Mouse (Mus musculus) midbrain, embryonic 12.5 days (tissue): Measurements from ENCODE around the gene Myt1l. TPM values are rescaled to one million over a fixed set of nuclear protein-coding genes. Genes with fewer than 3 reads are reported as not detected.

Experiments used
- ATAC-seq: fragments of 200-750 bp; cut with Nextera tagmentation; 2 replicates; pipeline ENCODE4 v1.8.0; 2017; ENCODE audit warnings: low read depth, moderate TSS enrichment, moderate library complexity; ENCODE audit not compliant: low FRiP score
- H3K27ac ChIP-seq: fragments of 300-500 bp; sonication (generic); replicated peaks from 2 replicates; pipeline ENCODE4 v1.5.1; 2016; ENCODE audit warnings: mild to moderate bottlenecking
- H3K27me3 ChIP-seq: fragments of 300-500 bp; sonication (generic); 2 replicates; pipeline ENCODE4 v1.6.1; 2016; ENCODE audit warnings: mild to moderate bottlenecking
- H3K36me3 ChIP-seq: fragments of 300-500 bp; sonication (generic); 2 replicates; pipeline ENCODE4 v1.6.1; 2016
- H3K4me1 ChIP-seq: fragments of 300-500 bp; sonication (generic); 2 replicates; pipeline ENCODE4 v1.6.1; 2016
- H3K4me2 ChIP-seq: fragments of 300-500 bp; sonication (generic); replicated peaks from 2 replicates; pipeline ENCODE4 v1.6.1; 2016; ENCODE audit warnings: mild to moderate bottlenecking, moderate library complexity
- H3K4me3 ChIP-seq: fragments of 300-500 bp; sonication (generic); 2 replicates; pipeline ENCODE4 v1.5.1; 2016; ENCODE audit warnings: mild to moderate bottlenecking
- H3K9ac ChIP-seq: fragments of 300-500 bp; sonication (generic); replicated peaks from 2 replicates; pipeline ENCODE4 v1.6.1; 2016; ENCODE audit warnings: mild to moderate bottlenecking, moderate library complexity
- H3K9me3 ChIP-seq: fragments of 300-500 bp; sonication (generic); 2 replicates; pipeline ENCODE4 v1.6.1; 2016; ENCODE audit warnings: mild to moderate bottlenecking
- WGBS: fragments of 180-500 bp; shearing (Covaris S2); methylation state at CpG from one replicate; pipeline ENCODE4 v1.1.7; 2016; 5-methylcytosine and 5-hydroxymethylcytosine counted together
- polyA plus RNA-seq: library from polyadenylated mRNA; unstranded; fragments of >200 nt; fragmentation: Nextera tagmentation; extraction: Ambion mirVana; gene quantifications from 2 replicates; pipeline ENCODE4 v1.2.1, GENCODE M21; 2016

The Myt1l gene
- polyA plus RNA-seq, 1 experiment from 2014 or later: 53.0 TPM

DNA sequence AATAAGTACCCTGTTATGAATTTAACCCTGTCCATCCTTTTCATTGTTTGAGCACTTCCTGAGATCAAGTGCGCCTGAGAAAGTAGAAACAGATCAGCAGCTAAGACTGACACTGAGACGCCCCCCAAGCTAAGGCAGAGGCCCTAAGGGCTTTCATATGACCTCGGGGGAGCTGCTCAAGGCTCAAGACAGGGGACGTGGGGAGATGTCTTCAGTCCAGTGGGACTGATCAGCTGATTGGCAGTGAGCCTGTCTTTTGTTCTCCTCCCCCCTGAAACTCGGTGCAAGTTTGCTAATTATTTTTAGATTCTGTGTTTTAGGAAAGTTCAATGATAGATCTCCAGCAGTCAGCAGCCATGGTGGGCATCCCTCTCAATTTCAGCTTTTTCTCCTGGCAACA is 10.9 kb downstream of the Myt1l start:
- H3K36me3 ChIP-seq: no peaks in the 10 kb centered on the region
- H3K4me2 ChIP-seq: peak overlapping the region; percentile 59
- no peak overlapping the region for H3K9ac ChIP-seq
- peaks cover 36% of the 10 kb centered on the region for H3K27me3 ChIP-seq
- H3K9me3 ChIP-seq: no peaks in the 10 kb centered on the region
- ATAC-seq: no peak
- H3K4me3 ChIP-seq: no peak overlapping the region
- 35% methylated on average over 5 of the region's 5 CpGs for WGBS
- no peak overlapping the region for H3K27ac ChIP-seq
- peaks cover 31% of the 10 kb centered on the region for H3K4me1 ChIP-seq

DNA sequence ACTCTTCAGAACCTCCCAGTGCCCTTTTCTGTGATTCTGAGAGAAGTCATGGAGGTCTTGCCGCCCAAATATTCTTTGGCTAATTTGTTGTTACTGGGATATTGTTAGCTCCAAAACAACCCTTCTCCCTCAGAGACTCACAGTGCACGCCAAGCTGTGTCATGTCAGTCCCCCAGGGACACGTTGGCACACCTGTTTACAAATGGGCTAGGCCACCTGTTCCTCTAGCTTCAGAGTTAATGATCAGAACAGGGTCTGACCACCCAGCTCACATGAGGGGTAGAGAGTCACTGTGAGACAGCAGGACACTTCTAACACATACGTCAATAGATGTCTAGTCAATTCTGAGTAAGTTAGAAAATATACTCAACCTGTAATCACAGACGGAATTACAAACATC is 12.6 kb downstream of the Myt1l start:
- ATAC-seq: no peak
- Histone ChIP-seq H3K9me3 (no peaks in the 10 kb centered on the region), H3K36me3 (no peaks in the 10 kb centered on the region), H3K27me3 (peaks cover 24% of the 10 kb centered on the region), H3K4me3 (no peak overlapping the region), H3K4me1 (peaks cover 19% of the 10 kb centered on the region), H3K4me2 (no peak overlapping the region), H3K27ac (no peak overlapping the region), H3K9ac (no peak overlapping the region)
- WGBS: 79% methylated on average over 5 of the region's 5 CpGs

DNA sequence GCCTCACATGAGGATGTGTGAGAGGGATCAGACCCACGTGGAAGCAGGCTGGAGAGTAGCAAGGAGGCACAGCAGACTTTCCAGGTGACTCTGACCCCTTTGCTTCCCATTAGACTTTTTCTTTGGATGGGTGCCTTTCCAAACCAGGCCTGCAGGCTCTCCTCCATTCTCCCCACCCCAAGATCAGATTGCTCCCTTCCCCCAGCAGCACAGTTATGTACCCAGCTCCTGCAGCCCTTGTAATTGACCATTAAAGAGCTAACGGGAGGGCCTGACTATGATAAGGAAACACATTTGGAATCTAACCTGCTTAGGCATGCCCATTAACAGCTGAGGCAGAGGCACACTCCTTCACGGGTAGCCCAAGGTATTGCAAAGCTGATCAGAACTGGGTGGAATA is 17.9 kb downstream of the Myt1l start:
- Histone ChIP-seq H3K4me3 (no peak overlapping the region), H3K4me1 (peaks cover 16% of the 10 kb centered on the region), H3K27ac (no peak overlapping the region), H3K36me3 (no peaks in the 10 kb centered on the region), H3K9me3 (no peaks in the 10 kb centered on the region), H3K4me2 (no peak overlapping the region), H3K27me3 (no peaks in the 10 kb centered on the region; the same call in 1 of the 2 replicates), H3K9ac (no peak overlapping the region)
- WGBS: 61% methylated on average over 3 of the region's 3 CpGs
- ATAC-seq: no peak

DNA sequence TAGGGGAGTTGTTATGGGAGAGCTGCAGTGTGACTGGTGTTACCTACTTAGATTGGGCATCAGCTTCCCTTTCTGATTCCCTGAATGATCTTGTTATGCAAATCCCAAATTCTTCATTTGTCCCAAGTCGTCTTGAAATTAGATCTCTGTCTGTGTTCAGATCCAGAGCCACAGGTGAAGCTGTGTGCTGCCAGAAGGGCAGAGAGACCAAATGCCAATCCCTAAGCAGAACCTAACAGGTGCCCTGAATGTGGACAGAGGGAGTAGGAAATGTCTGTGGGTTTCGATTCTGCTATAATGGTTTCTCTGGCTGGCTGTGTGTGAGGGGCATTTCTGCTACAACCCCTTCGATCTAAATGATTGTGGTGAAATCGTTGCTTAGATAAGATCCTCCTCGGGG is 18.9 kb downstream of the Myt1l start:
- no peaks in the 10 kb centered on the region for H3K36me3 ChIP-seq
- no peak overlapping the region for H3K27ac ChIP-seq
- no peak overlapping the region for H3K4me3 ChIP-seq
- 70% methylated on average over 5 of the region's 5 CpGs for WGBS
- H3K4me2 ChIP-seq: no peak overlapping the region
- peaks cover 16% of the 10 kb centered on the region for H3K4me1 ChIP-seq
- peaks cover 3% of the 10 kb centered on the region for H3K27me3 ChIP-seq
- no peak overlapping the region for H3K9ac ChIP-seq
- no peaks in the 10 kb centered on the region for H3K9me3 ChIP-seq
- no peak for ATAC-seq

DNA sequence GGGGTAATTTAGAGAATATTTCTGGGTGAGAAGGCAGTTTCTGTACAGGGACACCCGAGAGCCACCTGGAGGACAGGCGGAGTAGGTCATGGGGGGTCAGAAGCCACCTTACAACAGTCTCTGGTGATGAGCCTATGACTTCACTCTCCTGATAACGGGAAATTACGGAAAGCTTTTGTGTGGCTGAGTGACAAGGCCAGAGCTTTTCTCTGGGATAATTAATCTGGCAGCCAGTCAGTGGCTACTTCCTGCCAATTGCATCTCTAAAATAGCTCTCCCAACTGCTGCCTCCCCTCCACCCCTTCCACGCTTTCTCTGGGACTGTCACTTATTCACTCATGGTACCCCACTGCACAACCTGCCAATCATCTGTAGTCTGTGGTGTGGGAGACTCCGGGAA is 19.6 kb downstream of the Myt1l start:
- H3K27ac ChIP-seq: no peak overlapping the region
- no peaks in the 10 kb centered on the region for H3K9me3 ChIP-seq
- no peak overlapping the region; the same call in 1 of the 2 replicates for H3K9ac ChIP-seq
- no peak for ATAC-seq
- peaks cover 3% of the 10 kb centered on the region for H3K27me3 ChIP-seq
- H3K4me1 ChIP-seq: peaks cover 16% of the 10 kb centered on the region
- H3K36me3 ChIP-seq: no peaks in the 10 kb centered on the region
- 69% methylated on average over 6 of the region's 6 CpGs for WGBS
- H3K4me2 ChIP-seq: no peak overlapping the region
- H3K4me3 ChIP-seq: no peak overlapping the region

DNA sequence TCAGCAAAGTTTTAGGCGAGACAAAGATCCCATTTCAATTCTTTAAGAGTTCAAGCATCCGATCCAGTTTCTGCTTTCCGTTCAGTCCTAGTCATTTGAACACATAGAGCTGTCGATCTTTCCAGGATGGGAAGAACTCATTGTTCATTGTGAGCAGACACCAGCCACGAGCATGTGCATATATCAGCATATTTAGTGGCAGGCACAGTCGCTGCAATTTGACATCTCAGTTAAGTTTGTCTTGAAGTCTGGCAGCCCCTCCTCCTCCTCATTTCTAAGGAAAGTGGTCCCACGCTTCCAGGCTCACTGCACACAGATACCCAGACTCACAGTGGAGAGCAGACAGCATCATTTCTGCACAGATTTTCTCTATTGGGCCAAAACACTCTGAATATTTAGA is 25.0 kb downstream of the Myt1l start:
- H3K27me3 ChIP-seq: peaks cover 3% of the 10 kb centered on the region; the same call in 1 of the 2 replicates
- ATAC-seq: no peak
- no peaks in the 10 kb centered on the region for H3K36me3 ChIP-seq
- 44% methylated on average over 7 of the region's 7 CpGs for whole genome bisulfite sequencing
- H3K4me2 ChIP-seq: no peak overlapping the region
- no peak overlapping the region for H3K9ac ChIP-seq
- H3K4me1 ChIP-seq: peaks cover 2% of the 10 kb centered on the region
- H3K4me3 ChIP-seq: no peak overlapping the region
- no peaks in the 10 kb centered on the region for H3K9me3 ChIP-seq
- H3K27ac ChIP-seq: no peak overlapping the region

DNA sequence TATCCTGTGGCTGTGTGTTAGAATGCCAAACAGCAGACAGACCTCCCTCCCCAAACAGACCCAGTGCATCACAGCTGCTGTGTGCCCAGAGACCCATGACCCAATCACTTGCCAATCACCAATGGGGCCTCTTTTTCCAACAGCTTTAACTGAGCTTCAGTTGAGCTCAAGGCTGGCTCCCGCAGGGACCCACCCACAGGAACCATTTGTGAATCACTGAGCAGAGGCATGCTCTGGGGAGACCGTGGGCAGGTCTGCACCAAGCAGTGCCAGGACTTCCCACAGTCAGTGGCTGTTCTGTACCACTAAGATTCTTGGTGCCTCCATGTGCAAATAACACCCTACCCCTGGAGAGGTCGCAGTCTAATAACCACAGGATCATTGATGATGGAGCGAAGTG is 27.5 kb downstream of the Myt1l start:
- 76% methylated on average over 4 of the region's 4 CpGs for WGBS
- Histone ChIP-seq H3K9ac (no peak overlapping the region), H3K36me3 (no peaks in the 10 kb centered on the region), H3K27ac (no peak overlapping the region), H3K9me3 (no peaks in the 10 kb centered on the region), H3K4me3 (no peak overlapping the region), H3K27me3 (peaks cover 3% of the 10 kb centered on the region; the same call in 1 of the 2 replicates), H3K4me1 (no peaks in the 10 kb centered on the region), H3K4me2 (no peak overlapping the region)
- no peak for ATAC-seq

DNA sequence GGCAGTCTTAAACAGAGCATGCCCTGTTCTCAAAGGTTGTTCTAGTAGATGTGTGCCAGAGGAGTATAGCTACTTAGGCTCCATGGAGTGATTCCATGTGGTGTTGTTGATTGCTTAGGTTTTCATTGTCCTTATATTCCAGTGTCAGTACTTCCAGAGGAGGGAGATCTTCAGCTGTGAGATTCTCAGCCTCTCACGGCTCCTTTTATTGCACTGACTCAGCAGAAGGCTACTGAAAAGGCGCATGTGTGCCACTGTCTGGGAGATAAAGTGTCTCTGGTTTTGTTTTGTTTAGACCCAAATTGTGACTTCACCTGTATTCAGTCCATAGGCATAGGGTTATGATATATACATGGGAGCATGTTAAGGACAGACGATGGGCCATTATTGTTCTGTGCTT is 28.2 kb downstream of the Myt1l start:
- Histone ChIP-seq H3K4me1 (no peaks in the 10 kb centered on the region), H3K4me2 (no peak overlapping the region), H3K9ac (no peak overlapping the region), H3K9me3 (no peaks in the 10 kb centered on the region), H3K36me3 (no peaks in the 10 kb centered on the region), H3K4me3 (no peak overlapping the region), H3K27ac (no peak overlapping the region), H3K27me3 (peaks cover 2% of the 10 kb centered on the region; the same call in 1 of the 2 replicates)
- WGBS: 82% methylated on average over 3 of the region's 3 CpGs
- ATAC-seq: no peak

DNA sequence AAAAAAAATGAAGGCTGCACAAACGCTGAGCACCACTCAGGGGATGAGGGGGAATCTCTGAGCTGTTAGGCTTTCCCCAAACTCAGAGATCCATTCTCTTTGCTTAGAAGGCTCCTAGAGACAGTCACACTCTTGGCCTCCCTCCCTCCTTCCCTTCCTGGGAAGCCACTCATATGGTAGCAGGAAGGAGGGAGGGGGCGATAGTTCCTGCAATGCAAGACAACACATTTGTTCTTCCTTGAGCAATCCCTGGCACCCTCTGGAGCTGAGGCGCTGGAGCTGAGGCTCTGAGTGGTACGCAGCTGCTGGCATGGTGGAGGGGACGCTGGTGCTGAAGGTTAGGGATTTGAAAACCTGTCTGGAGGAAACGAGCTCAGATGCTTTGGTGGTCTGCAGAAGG is 28.7 kb downstream of the Myt1l start:
- no peak for ATAC-seq
- H3K36me3 ChIP-seq: no peaks in the 10 kb centered on the region

DNA sequence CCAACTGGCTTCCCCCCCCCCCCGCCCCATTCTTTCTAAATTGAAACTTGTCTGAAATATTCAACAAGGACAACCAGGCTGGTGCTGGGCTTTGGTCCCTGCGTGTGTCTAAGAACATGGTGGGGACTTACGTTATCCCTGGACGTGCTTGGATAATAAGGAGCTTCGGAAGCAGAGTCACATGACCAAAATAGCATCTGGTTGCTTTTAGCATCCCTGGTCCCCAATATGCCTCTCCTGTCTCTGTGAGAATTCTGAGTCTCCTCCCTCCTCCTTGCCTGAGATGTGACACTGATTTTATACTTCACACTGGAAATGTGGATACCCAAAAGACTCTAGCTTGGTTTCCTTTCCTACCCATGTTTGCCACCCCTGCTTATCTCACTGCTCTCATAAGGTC is 31.6 kb downstream of the Myt1l start:
- Histone ChIP-seq H3K4me3 (no peak overlapping the region), H3K9ac (no peak overlapping the region), H3K27ac (no peak overlapping the region), H3K27me3 (no peaks in the 10 kb centered on the region), H3K36me3 (no peaks in the 10 kb centered on the region), H3K9me3 (no peaks in the 10 kb centered on the region), H3K4me1 (no peaks in the 10 kb centered on the region), H3K4me2 (no peak overlapping the region)
- WGBS: 82% methylated on average over 5 of the region's 5 CpGs
- no peak for ATAC-seq

More for the DNA sequence above, 28.7 kb downstream of the Myt1l start:
- Histone ChIP-seq H3K4me2 (no peak overlapping the region), H3K9ac (no peak overlapping the region), H3K27ac (no peak overlapping the region), H3K9me3 (no peaks in the 10 kb centered on the region), H3K4me1 (no peaks in the 10 kb centered on the region), H3K27me3 (no peaks in the 10 kb centered on the region), H3K4me3 (no peak overlapping the region)
- 73% methylated on average over 6 of the region's 6 CpGs for WGBS

DNA sequence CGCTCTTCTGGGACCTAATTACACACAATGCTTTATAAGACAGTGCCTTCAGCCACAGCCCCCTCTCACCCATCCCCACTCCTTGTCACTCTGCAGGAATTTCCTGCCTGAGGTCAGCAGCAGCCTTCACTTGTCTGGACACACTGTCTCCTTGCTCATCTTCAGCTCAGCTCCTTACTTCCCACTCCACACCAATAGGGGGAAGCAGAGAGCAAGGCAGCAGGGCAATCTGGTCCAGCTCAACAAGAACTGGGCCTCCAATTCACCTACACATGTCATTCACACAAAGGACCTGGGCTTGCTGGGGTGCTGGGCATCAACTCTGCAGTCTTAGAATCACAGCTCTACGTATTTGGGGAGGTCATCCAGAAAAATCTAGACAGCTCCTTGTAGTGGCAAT is 33.0 kb downstream of the Myt1l start:
- Histone ChIP-seq H3K4me2 (no peak overlapping the region), H3K36me3 (no peaks in the 10 kb centered on the region), H3K4me1 (no peaks in the 10 kb centered on the region), H3K4me3 (no peak overlapping the region), H3K27ac (0 out of 2 replicates have a peak overlapping the region, but pooled peaks have one; percentile 22), H3K9ac (no peak overlapping the region), H3K27me3 (no peaks in the 10 kb centered on the region), H3K9me3 (no peaks in the 10 kb centered on the region)
- no peak for ATAC-seq
- 89% methylated on average over 2 of the region's 2 CpGs for WGBS

DNA sequence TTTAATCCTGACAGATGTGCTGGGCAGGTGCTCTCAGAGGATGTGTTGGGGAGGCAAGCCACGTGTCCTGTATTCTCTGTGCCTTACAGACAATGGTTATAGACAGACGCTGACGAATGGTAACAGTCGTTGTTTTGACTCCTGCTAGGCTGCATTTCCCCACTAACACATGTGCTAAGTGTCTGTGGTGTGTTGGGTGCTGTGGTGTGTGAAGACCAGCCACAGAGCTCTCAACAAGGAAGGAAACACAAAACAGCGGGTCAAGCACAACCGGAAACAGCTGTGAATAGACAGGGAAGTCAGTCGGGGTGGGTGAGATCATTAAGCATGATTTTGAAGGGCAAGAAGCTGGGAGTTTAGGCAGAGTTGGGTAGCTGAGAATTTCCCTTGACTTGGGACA is 41.1 kb downstream of the Myt1l start:
- WGBS: 76% methylated on average over 7 of the region's 7 CpGs
- no peak overlapping the region for H3K4me2 ChIP-seq
- H3K27ac ChIP-seq: no peak overlapping the region
- no peaks in the 10 kb centered on the region for H3K27me3 ChIP-seq
- H3K9ac ChIP-seq: no peak overlapping the region
- no peak overlapping the region for H3K4me3 ChIP-seq
- H3K36me3 ChIP-seq: no peaks in the 10 kb centered on the region
- no peaks in the 10 kb centered on the region for H3K4me1 ChIP-seq
- ATAC-seq: no peak
- H3K9me3 ChIP-seq: no peaks in the 10 kb centered on the region

DNA sequence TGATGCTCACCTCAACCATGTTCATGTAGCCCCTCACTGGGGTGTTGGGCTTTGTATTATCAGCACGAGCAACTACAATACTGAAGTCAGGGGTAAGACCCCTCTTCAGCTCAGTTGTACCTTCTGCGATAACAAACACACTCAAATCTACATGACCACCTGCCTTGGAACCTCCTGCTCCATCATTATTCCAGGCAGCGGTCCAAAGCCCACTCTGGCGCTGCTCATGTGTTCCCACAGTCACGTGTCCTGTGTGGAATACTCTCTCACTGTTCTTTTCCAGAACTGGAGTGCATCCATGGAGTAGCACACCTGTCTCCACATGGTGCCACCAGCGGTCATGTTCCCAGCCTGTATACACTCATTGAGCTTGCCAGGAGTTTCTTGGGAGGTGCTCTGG is 42.2 kb downstream of the Myt1l start:
- H3K4me2 ChIP-seq: no peak overlapping the region
- H3K9me3 ChIP-seq: no peaks in the 10 kb centered on the region
- 91% methylated on average over 6 of the region's 6 CpGs for WGBS
- H3K4me3 ChIP-seq: no peak overlapping the region
- no peaks in the 10 kb centered on the region for H3K27me3 ChIP-seq
- H3K4me1 ChIP-seq: no peaks in the 10 kb centered on the region
- no peak for ATAC-seq
- H3K27ac ChIP-seq: no peak overlapping the region
- no peaks in the 10 kb centered on the region for H3K36me3 ChIP-seq
- no peak overlapping the region for H3K9ac ChIP-seq
